Mouse (Mus musculus): Measurements from ENCODE around the gene Brsk2. TPM values are rescaled to one million over a fixed set of nuclear protein-coding genes. Genes with fewer than 3 reads are reported as not detected.

Brsk2 gene
- polyA plus RNA-seq, 1 experiment from 2014 or later: 23.9 TPM

Small RNA genes lying within 50 kb of the gene (microRNA-seq; reads per million reads assigned to microRNA genes)
- 2.5 reads per million, percentile 17 among the genes with 10 or more reads in this experiment for gene Mir3104

Other genes with a start within 250 kb of the Brsk2 start
- gene Muc5ac, start 160.8 kb upstream of the Brsk2 start, polyA plus RNA-seq (2014; fragmentation: Nextera tagmentation; extraction: Ambion mirVana): not detected in 2 replicates
- gene Muc5b, start 110.7 kb upstream of the Brsk2 start, polyA plus RNA-seq (2014; fragmentation: Nextera tagmentation; extraction: Ambion mirVana): 0.03 and 0.04 TPM in 2 replicates
- gene Tollip, start 31.2 kb upstream of the Brsk2 start, polyA plus RNA-seq (2014; fragmentation: Nextera tagmentation; extraction: Ambion mirVana): 61.9 and 79.7 TPM in 2 replicates
- gene Mob2, start 111.3 kb downstream of the Brsk2 start, polyA plus RNA-seq (2014; fragmentation: Nextera tagmentation; extraction: Ambion mirVana): 53.5 and 57.2 TPM in 2 replicates
- 112 and 126 TPM in 2 replicates for gene Dusp8, start 146.1 kb downstream of the Brsk2 start, polyA plus RNA-seq (2014; fragmentation: Nextera tagmentation; extraction: Ambion mirVana)
- 0.34 TPM in 1 of 2 replicates, not detected in the other for gene Gm45618, start 171.0 kb downstream of the Brsk2 start, polyA plus RNA-seq (2014; fragmentation: Nextera tagmentation; extraction: Ambion mirVana)
- not detected in 2 replicates for gene Gm39115, start 186.3 kb downstream of the Brsk2 start, polyA plus RNA-seq (2014; fragmentation: Nextera tagmentation; extraction: Ambion mirVana)
- not detected in 2 replicates for gene Gm45337, start 194.9 kb downstream of the Brsk2 start, polyA plus RNA-seq (2014; fragmentation: Nextera tagmentation; extraction: Ambion mirVana)
- gene Gm29735, start 207.4 kb downstream of the Brsk2 start, polyA plus RNA-seq (2014; fragmentation: Nextera tagmentation; extraction: Ambion mirVana): not detected in 2 replicates
- gene Gm4553, start 216.0 kb downstream of the Brsk2 start, polyA plus RNA-seq (2014; fragmentation: Nextera tagmentation; extraction: Ambion mirVana): not detected in 2 replicates
- not detected in 2 replicates for gene Krtap5-2, start 226.3 kb downstream of the Brsk2 start, polyA plus RNA-seq (2014; fragmentation: Nextera tagmentation; extraction: Ambion mirVana)
- not detected in 2 replicates for gene Gm10153, start 240.6 kb downstream of the Brsk2 start, polyA plus RNA-seq (2014; fragmentation: Nextera tagmentation; extraction: Ambion mirVana)